Mouse (Mus musculus) neural tube, embryonic 13.5 days (tissue): ENCODE measurements at regions not wholly inside any gene's neighbourhood (a gene's known extent, or its start where the extent isn't known, plus 50 kb on each side); places are given as distances from the start of the nearest gene placed in this dataset.

Source experiments
- ATAC-seq: fragments of 200-750 bp; cut with Nextera tagmentation; 2 replicates; pipeline ENCODE4 v1.8.0; 2017; ENCODE audit warnings: low read depth, mild to moderate bottlenecking, moderate TSS enrichment, moderate library complexity
- H3K27ac ChIP-seq: fragments of 300-500 bp; sonication (generic); replicated peaks from 2 replicates; pipeline ENCODE4 v1.5.1; 2015; ENCODE audit warnings: moderate library complexity, mild to moderate bottlenecking, inconsistent platforms
- H3K27me3 ChIP-seq: fragments of 300-500 bp; sonication (generic); 2 replicates; pipeline ENCODE4 v1.6.1; 2015; ENCODE audit warnings: mild to moderate bottlenecking, inconsistent platforms
- H3K36me3 ChIP-seq: fragments of 300-500 bp; sonication (generic); 2 replicates; pipeline ENCODE4 v1.6.1; 2015; ENCODE audit warnings: mild to moderate bottlenecking, inconsistent platforms
- H3K4me1 ChIP-seq: fragments of 300-500 bp; sonication (generic); replicated peaks from 2 replicates; pipeline ENCODE4 v1.6.1; 2015; ENCODE audit warnings: inconsistent platforms
- H3K4me2 ChIP-seq: fragments of 300-500 bp; sonication (generic); 2 replicates; pipeline ENCODE4 v1.6.1; 2015; ENCODE audit warnings: inconsistent platforms, mild to moderate bottlenecking, moderate library complexity
- H3K4me3 ChIP-seq: fragments of 300-500 bp; sonication (generic); 2 replicates; pipeline ENCODE4 v1.5.1; 2015; ENCODE audit warnings: mild to moderate bottlenecking, inconsistent platforms
- H3K9ac ChIP-seq: fragments of 300-500 bp; sonication (generic); 2 replicates; pipeline ENCODE4 v1.6.1; 2015; ENCODE audit warnings: moderate library complexity, mild to moderate bottlenecking, inconsistent platforms
- H3K9me3 ChIP-seq: fragments of 300-500 bp; sonication (generic); 2 replicates; pipeline ENCODE4 v1.6.1; 2016; ENCODE audit warnings: inconsistent platforms
- WGBS: fragments of 180-500 bp; shearing (Covaris S2); methylation state at CpG from one replicate; pipeline ENCODE4 v1.1.7; 2015; 5-methylcytosine and 5-hydroxymethylcytosine counted together

DNA sequence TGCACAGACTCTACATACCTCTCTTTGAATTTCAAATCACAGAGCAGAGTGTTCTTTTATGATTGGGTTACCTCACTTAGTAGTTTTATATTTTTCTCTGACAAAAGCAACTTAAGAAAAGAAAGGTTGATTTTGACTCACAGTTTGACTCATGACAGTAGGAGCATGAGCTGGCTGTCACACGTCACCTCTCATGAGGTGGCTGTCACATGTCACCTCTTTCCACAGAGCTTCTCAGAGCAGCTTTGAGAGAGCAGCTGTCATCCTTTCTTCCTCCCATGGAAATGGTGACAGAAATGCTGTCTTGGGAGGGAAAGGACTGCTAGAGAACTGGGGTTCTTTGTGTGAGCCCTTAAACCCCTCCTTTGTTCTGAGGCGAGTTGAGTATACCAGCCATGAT is 133.4 kb downstream of the Gm5447 start:
- H3K4me3 ChIP-seq, result no peak overlapping the region
- 74% methylated on average over 2 of the region's 2 CpGs for WGBS
- no peak for ATAC-seq

DNA sequence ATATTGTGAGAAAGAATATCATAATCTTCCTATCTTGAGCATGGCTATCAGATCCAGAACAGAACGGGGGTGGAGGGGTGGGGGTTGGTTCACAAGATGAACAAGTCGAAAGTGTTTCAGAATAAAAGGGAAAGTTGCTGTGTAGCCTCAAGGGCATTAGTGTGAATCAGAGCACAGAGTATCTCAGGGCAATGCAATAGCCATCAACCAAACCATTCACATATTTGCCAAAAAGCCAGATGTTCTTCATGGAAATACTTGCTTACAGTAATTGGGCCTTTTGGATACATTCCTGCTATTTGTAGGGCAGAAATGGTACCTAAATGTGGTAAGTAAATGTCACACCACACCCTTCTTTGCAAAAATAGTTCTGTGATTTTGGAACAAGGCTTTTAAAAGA is 135.2 kb downstream of the Gm5447 start:
- H3K9ac ChIP-seq, result no peak overlapping the region
- no peak overlapping the region for H3K4me3 ChIP-seq
- 88% methylated on average over 2 of the region's 2 CpGs for WGBS
- no peak for ATAC-seq
- H3K36me3 ChIP-seq, result no peaks in the 10 kb centered on the region
- no peak overlapping the region for H3K4me2 ChIP-seq
- H3K27ac ChIP-seq, result no peak overlapping the region
- H3K27me3 ChIP-seq, result no peaks in the 10 kb centered on the region
- H3K4me1 ChIP-seq, result no peaks in the 10 kb centered on the region
- no peaks in the 10 kb centered on the region for H3K9me3 ChIP-seq

More for the DNA sequence above, 133.4 kb downstream of the Gm5447 start:
- Histone ChIP-seq H3K27me3 (no peaks in the 10 kb centered on the region), H3K27ac (no peak overlapping the region), H3K4me2 (no peak overlapping the region), H3K9me3 (no peaks in the 10 kb centered on the region), H3K9ac (no peak overlapping the region), H3K36me3 (no peaks in the 10 kb centered on the region), H3K4me1 (no peaks in the 10 kb centered on the region)

DNA sequence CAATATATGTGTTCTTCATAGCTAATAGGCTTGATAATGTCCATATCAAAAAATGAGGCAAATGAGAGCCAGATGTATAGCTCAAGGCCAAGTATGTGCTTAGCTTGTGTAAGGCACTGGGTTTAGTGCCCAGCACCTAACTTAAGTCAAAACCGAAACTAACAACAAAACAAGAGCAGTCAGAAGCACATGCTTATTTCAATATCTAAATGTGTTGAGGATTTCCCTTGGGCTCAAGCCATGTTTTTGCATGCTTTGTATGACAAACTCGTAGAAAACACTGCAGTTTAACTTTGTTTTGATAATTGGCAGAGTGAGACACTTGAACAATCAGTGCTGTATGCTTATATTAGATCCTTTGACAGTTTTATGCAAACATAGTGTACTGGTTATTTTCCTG is 148.7 kb downstream of the Gm5447 start:
- WGBS, result 72% methylated on average over 2 of the region's 2 CpGs
- Histone ChIP-seq H3K4me3 (no peak overlapping the region), H3K36me3 (no peaks in the 10 kb centered on the region), H3K9me3 (no peaks in the 10 kb centered on the region), H3K4me2 (no peak overlapping the region), H3K27me3 (no peaks in the 10 kb centered on the region), H3K4me1 (no peaks in the 10 kb centered on the region), H3K9ac (no peak overlapping the region), H3K27ac (no peak overlapping the region)
- no peak for ATAC-seq

DNA sequence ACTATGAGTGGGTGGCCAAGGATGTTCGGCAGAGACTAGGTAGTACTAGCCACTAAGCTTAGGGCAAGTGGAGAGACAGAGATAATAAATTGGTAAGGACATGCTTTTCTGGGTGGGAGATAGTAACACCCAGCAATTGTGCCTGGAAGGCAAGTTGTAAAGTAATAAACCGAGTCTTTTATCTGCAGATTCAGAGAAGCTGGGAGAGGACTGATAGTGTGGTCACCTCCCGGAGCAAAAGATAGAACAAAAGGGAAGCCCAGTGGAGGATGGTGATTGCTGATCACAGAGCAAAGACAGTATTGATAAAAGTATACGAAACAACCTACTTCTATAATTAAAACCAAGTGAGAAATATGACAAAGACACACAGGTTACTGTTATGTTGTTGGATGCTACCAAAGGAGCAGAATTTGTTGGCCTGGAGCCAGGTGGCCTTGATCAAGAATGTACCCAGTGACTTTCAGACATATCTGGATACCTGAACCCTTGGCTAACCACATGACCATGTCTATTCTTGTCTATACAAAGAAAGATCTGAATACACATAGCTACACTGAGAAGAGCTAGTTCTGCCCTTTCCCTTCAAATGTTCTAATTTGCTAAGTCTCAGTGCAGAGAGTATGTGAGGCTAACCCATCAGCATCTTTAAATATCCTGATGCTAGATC is 150.7 kb downstream of the Gm5447 start:
- ATAC-seq, result no peak
- no peak overlapping the region for H3K9ac ChIP-seq
- H3K4me2 ChIP-seq, result no peak overlapping the region
- no peaks in the 10 kb centered on the region for H3K9me3 ChIP-seq
- H3K27ac ChIP-seq, result no peak overlapping the region
- H3K4me3 ChIP-seq, result no peak overlapping the region
- H3K4me1 ChIP-seq, result no peaks in the 10 kb centered on the region
- no peaks in the 10 kb centered on the region for H3K27me3 ChIP-seq
- 18% methylated on average over 4 of the region's 4 CpGs for WGBS
- H3K36me3 ChIP-seq, result no peaks in the 10 kb centered on the region

DNA sequence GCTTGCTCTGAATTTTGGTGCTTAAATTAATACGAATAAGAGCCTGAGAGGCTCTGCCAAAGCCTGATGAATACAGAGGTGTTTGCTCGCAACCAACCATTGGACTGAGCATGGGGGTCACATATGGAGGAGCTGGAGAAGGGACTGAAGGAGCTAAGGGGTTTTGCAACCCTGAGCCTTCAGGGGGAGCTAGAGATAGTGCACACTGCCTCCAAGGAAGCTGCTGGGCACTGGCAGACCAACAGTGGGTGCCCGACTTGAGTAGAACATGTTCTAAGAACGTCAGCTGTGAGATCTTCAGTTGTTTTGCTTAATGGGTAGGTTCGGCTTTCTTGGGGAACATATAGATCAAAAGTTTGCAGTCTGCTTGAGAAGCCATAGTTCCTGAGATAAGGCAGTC is 158.5 kb downstream of the Gm5447 start:
- H3K4me3 ChIP-seq, result no peak overlapping the region
- H3K9ac ChIP-seq, result no peak overlapping the region
- H3K36me3 ChIP-seq, result no peaks in the 10 kb centered on the region
- no peaks in the 10 kb centered on the region for H3K9me3 ChIP-seq
- ATAC-seq, result no peak
- no peaks in the 10 kb centered on the region for H3K27me3 ChIP-seq
- no peaks in the 10 kb centered on the region for H3K4me1 ChIP-seq
- H3K27ac ChIP-seq, result no peak overlapping the region
- 91% methylated on average over 5 of the region's 5 CpGs for WGBS
- H3K4me2 ChIP-seq, result no peak overlapping the region

DNA sequence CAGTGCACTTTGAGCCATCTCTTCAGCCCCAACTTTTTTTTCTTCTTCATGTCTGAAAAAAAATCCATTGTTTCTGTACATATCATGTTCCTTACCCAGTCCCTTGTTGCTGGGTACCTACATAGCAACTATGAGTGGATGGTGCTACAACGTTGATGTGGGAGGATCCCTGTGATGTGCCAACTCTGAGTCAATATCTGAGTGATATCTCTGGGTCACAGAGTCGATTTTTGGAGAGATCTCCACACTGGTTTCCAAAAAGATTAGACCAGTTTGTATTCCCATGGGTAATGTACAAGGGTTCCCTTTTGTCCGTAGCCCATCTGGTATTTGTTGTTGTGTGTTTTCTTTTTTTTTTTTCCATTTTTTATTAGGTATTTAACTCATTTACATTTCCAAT is 165.7 kb downstream of the Gm5447 start:
- Histone ChIP-seq H3K9me3 (no peaks in the 10 kb centered on the region), H3K4me2 (no peak overlapping the region), H3K4me1 (no peaks in the 10 kb centered on the region), H3K9ac (no peak overlapping the region), H3K27me3 (no peaks in the 10 kb centered on the region), H3K4me3 (no peak overlapping the region), H3K27ac (no peak overlapping the region), H3K36me3 (no peaks in the 10 kb centered on the region)
- no peak for ATAC-seq
- WGBS, result 87% methylated on average over 3 of the region's 3 CpGs

DNA sequence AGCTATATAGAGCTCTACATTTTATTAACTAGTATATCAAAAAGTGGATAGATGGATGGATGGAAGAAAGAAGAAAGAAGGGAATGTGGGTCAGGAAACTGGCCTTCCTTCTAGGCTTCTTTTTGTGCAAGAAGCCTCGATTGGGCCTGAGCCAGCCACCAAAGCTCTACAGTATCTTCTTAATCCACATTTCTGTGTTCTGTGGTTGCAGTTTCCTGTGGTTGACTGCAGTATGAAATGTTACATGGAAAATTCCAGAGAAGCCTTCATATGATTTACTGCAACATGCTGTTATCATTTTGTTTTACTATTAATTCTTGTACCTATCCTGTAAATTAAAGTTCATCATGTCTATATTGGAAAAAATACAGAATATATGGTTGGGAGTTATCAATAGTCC is 173.3 kb downstream of the Gm5447 start:
- Histone ChIP-seq H3K36me3 (no peaks in the 10 kb centered on the region), H3K9ac (no peak overlapping the region), H3K27me3 (no peaks in the 10 kb centered on the region), H3K9me3 (no peaks in the 10 kb centered on the region), H3K4me1 (no peaks in the 10 kb centered on the region), H3K4me3 (no peak overlapping the region), H3K27ac (no peak overlapping the region), H3K4me2 (no peak overlapping the region)
- WGBS, result 57% methylated on average over 1 of the region's 1 CpGs
- ATAC-seq, result no peak

DNA sequence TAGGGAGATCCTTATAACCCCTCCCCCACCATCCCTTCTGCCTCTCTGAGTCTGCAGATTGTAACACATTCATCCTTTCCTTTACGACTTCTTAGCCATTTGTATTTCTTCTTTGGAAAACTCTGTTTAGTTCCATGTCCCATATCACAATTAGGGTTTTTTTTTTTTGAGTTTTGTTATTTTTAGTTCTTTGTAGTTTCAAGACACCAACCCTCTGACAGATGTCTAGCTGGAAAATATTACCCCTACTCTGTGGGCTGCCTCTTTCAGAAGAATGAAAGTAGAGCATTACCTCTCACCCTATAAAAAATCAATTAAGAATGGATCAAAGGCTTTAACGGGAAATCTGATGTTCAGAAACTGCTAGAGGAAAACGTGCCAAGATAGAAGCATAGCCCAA is 180.1 kb downstream of the Gm5447 start:
- H3K27ac ChIP-seq, result no peak overlapping the region
- H3K27me3 ChIP-seq, result no peaks in the 10 kb centered on the region
- no peaks in the 10 kb centered on the region for H3K36me3 ChIP-seq
- H3K9me3 ChIP-seq, result no peaks in the 10 kb centered on the region
- H3K4me3 ChIP-seq, result no peak overlapping the region
- no peak overlapping the region for H3K4me2 ChIP-seq
- no peak overlapping the region for H3K9ac ChIP-seq
- ATAC-seq, result no peak
- H3K4me1 ChIP-seq, result no peaks in the 10 kb centered on the region
- 69% methylated on average over 3 of the region's 3 CpGs for WGBS

DNA sequence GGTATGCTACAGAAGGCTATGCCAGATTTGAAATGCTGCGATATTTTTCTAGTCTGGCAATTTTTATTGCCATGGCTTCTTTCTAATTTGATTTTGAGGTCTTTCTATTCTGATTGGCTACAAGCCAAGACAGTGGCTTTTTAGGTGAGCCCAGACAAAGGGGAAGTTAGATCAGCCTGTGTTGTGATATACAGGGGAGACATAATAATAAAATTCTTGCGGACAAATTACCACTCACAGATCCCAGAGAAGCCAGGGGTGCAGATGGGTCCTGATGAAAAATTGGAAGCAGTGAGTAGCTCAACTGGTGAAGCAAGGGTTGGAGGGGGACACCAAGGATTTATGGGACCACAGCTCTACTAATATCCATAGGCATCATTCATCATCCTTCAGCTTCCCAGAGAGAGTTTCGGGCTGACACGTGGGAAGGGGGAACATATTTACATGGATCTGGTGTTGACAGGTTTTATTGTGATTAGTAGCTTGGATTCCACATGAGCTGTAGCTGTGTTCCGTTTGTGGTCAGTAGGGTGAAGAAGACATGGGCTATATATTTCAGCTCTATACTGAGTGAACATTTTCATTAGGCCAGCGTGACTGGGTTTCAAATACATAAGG is 190.0 kb downstream of the Gm5447 start:
- H3K27me3 ChIP-seq, result no peaks in the 10 kb centered on the region
- H3K4me1 ChIP-seq, result 0 out of 2 replicates have a peak, but pooled peaks cover 10% of the 10 kb centered on the region
- no peak overlapping the region for H3K4me2 ChIP-seq
- H3K27ac ChIP-seq, result 0 out of 2 replicates have a peak overlapping the region, but pooled peaks have one; percentile 28
- WGBS, result 46% methylated on average over 6 of the region's 6 CpGs
- no peak overlapping the region for H3K9ac ChIP-seq
- ATAC-seq, result peak; percentile 86
- no peaks in the 10 kb centered on the region for H3K36me3 ChIP-seq
- H3K9me3 ChIP-seq, result no peaks in the 10 kb centered on the region; the same call in 1 of the 2 replicates
- no peak overlapping the region for H3K4me3 ChIP-seq

DNA sequence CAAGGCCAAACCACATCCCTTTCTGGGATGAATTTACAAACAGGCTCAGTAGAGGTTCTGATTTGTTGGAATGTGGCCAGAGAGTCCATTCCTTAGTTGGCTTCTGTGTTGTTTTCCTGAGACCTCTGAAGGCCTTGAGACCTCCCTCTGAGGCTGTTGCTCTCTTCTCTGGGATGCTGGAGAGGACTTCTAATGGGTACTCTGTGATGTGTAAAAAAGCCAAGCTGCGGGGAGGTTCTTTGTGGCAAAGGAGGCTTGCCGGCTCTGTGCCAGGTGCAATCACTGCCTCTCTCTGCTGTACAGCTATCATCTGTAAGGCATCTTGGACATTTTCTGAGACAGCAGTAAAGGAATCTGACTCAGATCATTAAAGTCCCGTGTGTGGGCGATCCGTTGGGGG is 192.3 kb downstream of the Gm5447 start:
- Histone ChIP-seq H3K27me3 (no peaks in the 10 kb centered on the region), H3K4me2 (no peak overlapping the region), H3K36me3 (no peaks in the 10 kb centered on the region), H3K9ac (no peak overlapping the region), H3K9me3 (no peaks in the 10 kb centered on the region; the same call in 1 of the 2 replicates), H3K4me3 (no peak overlapping the region), H3K27ac (no peak overlapping the region), H3K4me1 (0 out of 2 replicates have a peak, but pooled peaks cover 10% of the 10 kb centered on the region)
- no peak for ATAC-seq
- 65% methylated on average over 5 of the region's 5 CpGs for WGBS

DNA sequence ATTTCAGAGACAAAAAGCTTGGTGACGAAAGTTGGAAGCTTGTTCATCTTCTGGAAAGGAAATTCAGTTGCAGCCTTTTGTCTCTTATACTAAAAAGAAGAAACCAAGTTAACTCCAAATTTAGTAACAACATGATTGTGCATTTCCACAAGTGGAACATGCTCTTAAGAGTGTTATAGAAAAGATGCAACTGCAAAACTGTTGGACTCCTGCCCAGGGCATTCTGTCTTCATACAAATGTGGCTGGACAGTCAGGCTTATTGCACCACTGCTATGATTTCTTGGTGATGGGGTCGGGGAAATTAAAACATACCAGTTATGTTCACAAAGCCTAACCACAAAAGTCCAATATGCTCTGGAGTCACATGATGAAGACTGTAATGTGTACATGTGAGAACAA is 194.8 kb downstream of the Gm5447 start:
- no peaks in the 10 kb centered on the region; the same call in 1 of the 2 replicates for H3K9me3 ChIP-seq
- 0 out of 2 replicates have a peak, but pooled peaks cover 4% of the 10 kb centered on the region for H3K4me1 ChIP-seq
- H3K4me3 ChIP-seq, result no peak overlapping the region
- ATAC-seq, result no peak
- no peak overlapping the region for H3K4me2 ChIP-seq
- no peak overlapping the region for H3K9ac ChIP-seq
- no peak overlapping the region for H3K27ac ChIP-seq
- WGBS, result 88% methylated on average over 2 of the region's 2 CpGs
- H3K36me3 ChIP-seq, result no peaks in the 10 kb centered on the region
- H3K27me3 ChIP-seq, result no peaks in the 10 kb centered on the region

DNA sequence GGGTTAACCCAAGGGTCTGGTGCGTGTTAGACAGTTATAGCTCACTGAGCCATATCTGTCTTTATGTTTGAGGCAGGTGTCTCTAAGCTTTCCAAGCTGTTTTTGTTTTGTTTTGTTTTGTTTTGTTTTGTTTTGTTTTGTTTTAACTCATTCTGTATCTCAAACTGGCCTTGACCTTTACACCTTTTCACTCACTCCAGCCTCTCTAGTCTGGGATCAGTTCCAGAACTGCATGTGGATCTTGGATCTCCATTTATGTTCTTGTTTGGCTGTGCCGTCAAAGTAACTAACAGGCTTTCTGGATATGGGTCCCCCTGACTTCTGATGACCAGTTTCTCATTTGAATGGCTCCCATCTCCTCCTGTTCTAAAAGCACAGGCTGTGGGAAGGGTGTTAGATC is 197.7 kb downstream of the Gm5447 start:
- Histone ChIP-seq H3K4me1 (no peaks in the 10 kb centered on the region), H3K9me3 (no peaks in the 10 kb centered on the region; the same call in 1 of the 2 replicates), H3K4me2 (no peak overlapping the region), H3K4me3 (no peak overlapping the region), H3K9ac (no peak overlapping the region), H3K36me3 (no peaks in the 10 kb centered on the region), H3K27ac (no peak overlapping the region), H3K27me3 (no peaks in the 10 kb centered on the region)
- 94% methylated on average over 2 of the region's 2 CpGs for WGBS
- ATAC-seq, result no peak

DNA sequence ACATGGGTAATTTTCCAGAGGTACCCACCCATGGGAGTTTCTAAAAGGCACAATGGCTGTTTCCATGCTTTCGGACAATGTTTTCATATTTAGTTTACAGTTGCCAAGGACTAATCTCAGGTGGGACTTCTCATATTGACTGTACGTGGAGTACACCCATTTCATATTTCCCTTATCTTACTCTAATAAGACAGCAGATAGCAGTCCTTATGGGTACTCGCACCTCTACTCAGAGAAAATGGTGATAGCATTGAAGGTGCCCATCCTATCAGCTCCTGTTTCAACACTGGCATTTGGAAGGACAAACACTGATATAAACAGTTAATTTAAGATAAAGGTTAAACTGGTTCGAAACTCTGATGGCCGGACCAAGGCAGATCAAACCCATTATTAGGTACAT is 198.6 kb downstream of the Gm5447 start:
- Histone ChIP-seq H3K36me3 (no peaks in the 10 kb centered on the region), H3K4me3 (no peak overlapping the region), H3K4me2 (no peak overlapping the region), H3K9me3 (no peaks in the 10 kb centered on the region; the same call in 1 of the 2 replicates), H3K27me3 (no peaks in the 10 kb centered on the region), H3K9ac (no peak overlapping the region), H3K27ac (no peak overlapping the region), H3K4me1 (no peaks in the 10 kb centered on the region)
- no peak for ATAC-seq
- WGBS, result 92% methylated on average over 5 of the region's 5 CpGs
